Mouse (Mus musculus) neural tube, embryonic 13.5 days (tissue): ENCODE data around the gene Vpreb3. TPM values are rescaled to one million over a fixed set of nuclear protein-coding genes. Genes with fewer than 3 reads are reported as not detected.

Experiments
- ATAC-seq: fragments of 200-750 bp; cut with Nextera tagmentation; 2 replicates; pipeline ENCODE4 v1.8.0; 2017; ENCODE audit warnings: low read depth, mild to moderate bottlenecking, moderate TSS enrichment, moderate library complexity
- H3K27ac ChIP-seq: fragments of 300-500 bp; sonication (generic); replicated peaks from 2 replicates; pipeline ENCODE4 v1.5.1; 2015; ENCODE audit warnings: moderate library complexity, mild to moderate bottlenecking, inconsistent platforms
- H3K27me3 ChIP-seq: fragments of 300-500 bp; sonication (generic); 2 replicates; pipeline ENCODE4 v1.6.1; 2015; ENCODE audit warnings: mild to moderate bottlenecking, inconsistent platforms
- H3K36me3 ChIP-seq: fragments of 300-500 bp; sonication (generic); 2 replicates; pipeline ENCODE4 v1.6.1; 2015; ENCODE audit warnings: mild to moderate bottlenecking, inconsistent platforms
- H3K4me1 ChIP-seq: fragments of 300-500 bp; sonication (generic); replicated peaks from 2 replicates; pipeline ENCODE4 v1.6.1; 2015; ENCODE audit warnings: inconsistent platforms
- H3K4me2 ChIP-seq: fragments of 300-500 bp; sonication (generic); 2 replicates; pipeline ENCODE4 v1.6.1; 2015; ENCODE audit warnings: inconsistent platforms, mild to moderate bottlenecking, moderate library complexity
- H3K4me3 ChIP-seq: fragments of 300-500 bp; sonication (generic); 2 replicates; pipeline ENCODE4 v1.5.1; 2015; ENCODE audit warnings: mild to moderate bottlenecking, inconsistent platforms
- H3K9ac ChIP-seq: fragments of 300-500 bp; sonication (generic); 2 replicates; pipeline ENCODE4 v1.6.1; 2015; ENCODE audit warnings: moderate library complexity, mild to moderate bottlenecking, inconsistent platforms
- H3K9me3 ChIP-seq: fragments of 300-500 bp; sonication (generic); 2 replicates; pipeline ENCODE4 v1.6.1; 2016; ENCODE audit warnings: inconsistent platforms
- WGBS: fragments of 180-500 bp; shearing (Covaris S2); methylation state at CpG from one replicate; pipeline ENCODE4 v1.1.7; 2015; 5-methylcytosine and 5-hydroxymethylcytosine counted together
- polyA plus RNA-seq: library from polyadenylated mRNA; unstranded; fragments of >200 nt; fragmentation: Nextera tagmentation; extraction: Ambion mirVana; gene quantifications from 2 replicates; pipeline ENCODE4 v1.2.1, GENCODE M21; 2015

Vpreb3 gene
- polyA plus RNA-seq, 1 experiment from 2014 or later, result 1.2 TPM

GRCm38 (mm10) chr10:75934991-75935390 lies 7.9 kb upstream of the Vpreb3 start:
- no peak overlapping the region for H3K27ac ChIP-seq
- peak overlapping the region; percentile 58; the same call in 1 of the 2 replicates for H3K4me3 ChIP-seq
- no peaks in the 10 kb centered on the region for H3K9me3 ChIP-seq
- peak overlapping the region; percentile 83 for H3K4me2 ChIP-seq
- peak overlapping the region; percentile 74 for H3K9ac ChIP-seq
- peaks cover 38% of the 10 kb centered on the region for H3K27me3 ChIP-seq
- 92% methylated on average over 1 of the region's 1 CpGs for WGBS
- H3K36me3 ChIP-seq, result no peaks in the 10 kb centered on the region
- no peak for ATAC-seq
- H3K4me1 ChIP-seq, result peaks cover 50% of the 10 kb centered on the region

- H3K36me3 ChIP-seq, result no peaks in the 10 kb centered on the region
- peak within 1 kb of the TSS; percentile 83 for H3K4me2 ChIP-seq
- 2% methylated on average over 50 of the region's 51 CpGs for WGBS
- H3K9me3 ChIP-seq, result no peaks in the 10 kb centered on the region
- H3K4me3 ChIP-seq, result peak within 1 kb of the TSS; percentile 58
- peak; percentile 50 for ATAC-seq
- H3K4me1 ChIP-seq, result peaks cover 54% of the 10 kb centered on the region
- H3K27ac ChIP-seq, result peak within 1 kb of the TSS; percentile 66
- peaks cover 36% of the 10 kb centered on the region for H3K27me3 ChIP-seq
- H3K9ac ChIP-seq, result peak within 1 kb of the TSS; percentile 74
These were observed 6.9 kb upstream of the Vpreb3 start, which contains the start of gene Mmp11 for GRCm38 (mm10) chr10:75935680-75936541. Gene Mmp11 (minus strand): TSS chr10:75936496.

- Histone ChIP-seq H3K27me3 (peaks cover 26% of the 10 kb centered on the region), H3K9ac (no peak overlapping the region)
- WGBS, result 35% methylated on average over 18 of the region's 18 CpGs
These were observed 5.8 kb upstream of the Vpreb3 start for GRCm38 (mm10) chr10:75936909-75937667.

DNA sequence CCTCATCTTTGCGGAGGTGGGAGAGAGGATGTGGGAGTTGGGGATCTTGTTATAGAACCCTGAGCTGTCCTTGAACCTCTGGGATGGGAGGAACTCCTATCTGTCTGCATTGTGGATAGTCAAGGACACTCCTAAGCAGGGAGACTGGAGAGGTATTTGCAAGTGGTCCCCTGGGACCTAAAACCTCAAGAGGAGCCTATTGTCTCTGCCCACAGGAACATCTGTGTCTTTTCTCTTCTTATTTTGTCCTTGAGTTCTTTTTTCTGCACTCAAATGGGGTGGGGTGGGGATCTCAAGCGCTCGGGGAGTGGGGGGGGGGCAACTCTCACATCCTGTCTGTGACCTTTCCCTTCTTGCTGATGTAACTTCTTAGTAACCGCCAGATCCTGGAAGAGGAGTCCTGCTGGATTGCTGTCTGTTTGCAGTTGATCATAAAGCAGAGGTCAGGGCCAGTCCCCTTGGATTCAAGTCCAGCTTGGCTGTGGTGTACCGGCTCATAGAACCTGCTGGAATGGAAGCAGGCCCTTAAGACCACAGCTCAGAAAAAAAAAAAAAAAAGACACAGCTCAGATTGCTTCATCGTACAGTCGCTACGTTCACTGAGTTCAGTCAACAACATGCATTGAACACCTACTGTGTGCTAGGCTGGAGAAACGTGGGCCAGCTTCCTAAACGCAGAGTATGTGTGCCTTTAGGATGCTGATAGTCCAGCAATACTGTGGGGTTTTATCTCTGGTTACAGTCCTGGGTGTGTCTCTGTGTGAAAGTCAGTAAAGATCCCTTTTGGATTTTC lies 4.8 kb upstream of the Vpreb3 start:
- Histone ChIP-seq H3K36me3 (no peaks in the 10 kb centered on the region), H3K4me2 (no peak overlapping the region), H3K4me1 (peaks cover 47% of the 10 kb centered on the region), H3K4me3 (no peak overlapping the region), H3K9ac (no peak overlapping the region), H3K9me3 (no peaks in the 10 kb centered on the region), H3K27me3 (peaks cover 21% of the 10 kb centered on the region), H3K27ac (no peak overlapping the region)
- ATAC-seq, result no peak
- 53% methylated on average over 10 of the region's 10 CpGs for WGBS

More at GRCm38 (mm10) chr10:75936909-75937667, 5.8 kb upstream of the Vpreb3 start:
- no peaks in the 10 kb centered on the region for H3K9me3 ChIP-seq
- no peaks in the 10 kb centered on the region for H3K36me3 ChIP-seq
- no peak overlapping the region; the same call in 1 of the 2 replicates for H3K4me3 ChIP-seq
- H3K4me1 ChIP-seq, result peaks cover 45% of the 10 kb centered on the region
- H3K4me2 ChIP-seq, result peak overlapping the region; percentile 83
- H3K27ac ChIP-seq, result no peak overlapping the region
- ATAC-seq, result no peak

DNA sequence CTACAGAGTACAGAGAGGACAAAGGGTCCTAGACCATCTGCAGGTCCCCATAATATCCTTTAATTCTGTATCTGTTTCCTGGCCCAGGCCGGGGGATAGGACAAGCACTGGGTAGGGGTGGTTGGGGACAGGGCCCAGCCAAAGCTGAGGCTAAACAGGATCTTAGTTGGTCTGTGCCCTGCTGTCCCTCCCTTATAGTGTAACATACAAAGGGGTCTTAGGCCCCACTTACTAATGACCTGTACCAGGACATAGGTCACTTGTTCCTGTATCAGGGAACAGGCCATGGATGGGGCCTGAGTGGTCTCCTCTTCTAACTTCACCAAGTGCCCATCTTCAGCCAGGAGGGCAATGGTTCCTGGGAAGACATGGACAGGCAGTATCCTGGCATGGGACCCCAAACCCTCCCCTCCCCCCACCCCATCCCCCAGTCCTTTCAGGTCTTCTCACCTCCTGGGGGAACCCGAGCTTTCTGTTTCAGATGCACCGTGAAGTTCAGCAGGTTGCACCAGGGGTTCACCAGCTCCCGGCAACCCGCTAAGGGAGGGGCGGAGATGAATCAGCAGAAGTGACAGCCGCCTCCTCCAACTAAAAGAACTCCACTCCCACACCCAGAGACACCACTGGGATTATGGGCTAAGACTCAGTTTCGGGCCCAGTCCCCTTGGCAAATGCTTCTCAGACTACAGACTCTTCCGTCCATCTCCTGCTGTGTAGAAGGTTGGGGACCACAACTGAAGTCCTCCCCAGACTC lies 3.2 kb upstream of the Vpreb3 start:
- Histone ChIP-seq H3K4me3 (no peak overlapping the region), H3K9me3 (no peaks in the 10 kb centered on the region), H3K4me1 (peaks cover 57% of the 10 kb centered on the region), H3K4me2 (no peak overlapping the region), H3K27ac (no peak overlapping the region), H3K9ac (no peak overlapping the region), H3K36me3 (no peaks in the 10 kb centered on the region), H3K27me3 (peaks cover 17% of the 10 kb centered on the region)
- WGBS, result 38% methylated on average over 9 of the region's 9 CpGs
- no peak for ATAC-seq

DNA sequence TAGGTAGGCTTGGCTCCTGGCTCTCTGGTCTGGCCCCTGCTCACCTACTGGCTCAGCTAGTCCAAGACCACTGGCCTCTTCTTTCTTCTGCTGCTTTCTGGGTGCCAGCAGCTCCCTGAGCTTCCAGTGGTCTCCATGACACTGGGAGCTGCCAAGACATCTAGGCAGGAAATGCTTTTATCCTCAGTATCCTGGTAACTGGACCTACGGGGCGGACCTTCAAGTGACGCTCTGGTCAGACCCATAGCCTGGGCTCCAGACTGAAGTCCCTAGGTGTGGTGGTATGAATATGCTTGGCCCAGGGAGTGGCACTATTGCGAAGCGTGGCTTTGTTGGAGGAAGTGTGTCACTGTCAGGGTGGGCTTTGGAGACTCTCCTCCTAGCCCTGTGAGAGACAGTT lies 2.3 kb upstream of the Vpreb3 start, which contains the start of gene Gm867:
Gene Gm867 (minus strand): TSS at position 153 of the 400 bp plus-strand sequence.
- Histone ChIP-seq H3K27ac (0 out of 2 replicates have a peak within 1 kb of the TSS, but pooled peaks have one; percentile 1), H3K9me3 (no peaks in the 10 kb centered on the region), H3K9ac (no peak within 1 kb of the TSS), H3K4me1 (peaks cover 50% of the 10 kb centered on the region), H3K27me3 (peaks cover 14% of the 10 kb centered on the region), H3K36me3 (no peaks in the 10 kb centered on the region), H3K4me2 (no peak within 1 kb of the TSS), H3K4me3 (no peak within 1 kb of the TSS)
- WGBS, result 91% methylated on average over 5 of the region's 5 CpGs
- no peak for ATAC-seq

DNA sequence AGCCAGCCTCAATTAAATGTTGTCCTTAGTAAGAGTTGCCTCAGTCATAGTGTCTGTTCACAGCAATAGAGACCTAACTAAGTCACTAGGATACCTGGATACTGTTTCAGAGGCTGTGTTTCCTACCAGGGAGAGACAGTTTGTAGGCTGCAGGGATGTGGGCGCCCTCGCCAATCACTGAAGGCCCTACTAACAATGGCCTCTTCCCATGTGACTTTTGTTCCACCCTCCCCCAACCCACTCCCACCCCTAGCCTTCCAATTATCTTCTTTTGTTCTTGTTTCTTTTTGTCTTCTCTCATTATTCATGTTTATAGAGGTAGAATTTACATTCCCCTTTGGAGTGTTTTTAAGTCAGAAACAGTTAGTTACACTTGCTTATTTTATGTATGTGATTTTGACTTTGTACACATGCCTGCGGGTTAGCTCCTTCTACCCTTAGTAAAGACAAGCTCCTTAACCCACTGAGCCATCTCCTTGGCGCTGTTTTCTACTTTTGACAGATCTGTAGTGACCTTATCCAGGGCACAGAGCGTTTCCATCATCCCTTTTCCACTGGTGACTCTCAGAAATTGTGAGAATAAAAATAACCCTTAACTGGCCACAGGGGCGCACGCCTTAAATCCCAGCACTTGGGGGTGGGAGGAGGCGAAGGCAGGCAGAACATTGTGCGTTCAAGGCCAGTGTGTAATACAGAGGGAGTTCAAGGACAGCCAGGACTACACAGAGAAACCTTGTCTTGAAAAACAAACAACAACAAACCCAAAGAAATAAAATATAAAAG lies 1.6 kb upstream of the Vpreb3 start:
- Histone ChIP-seq H3K27me3 (peaks cover 12% of the 10 kb centered on the region), H3K4me3 (no peak overlapping the region), H3K4me1 (peaks cover 42% of the 10 kb centered on the region), H3K36me3 (no peaks in the 10 kb centered on the region), H3K4me2 (no peak overlapping the region), H3K9me3 (no peaks in the 10 kb centered on the region), H3K9ac (no peak overlapping the region), H3K27ac (0 out of 2 replicates have a peak overlapping the region, but pooled peaks have one; percentile 1)
- ATAC-seq, result no peak
- 62% methylated on average over 9 of the region's 9 CpGs for WGBS

GRCm38 (mm10) chr10:75944066-75944772 lies 1.4 kb downstream of the Vpreb3 start:
- 0 out of 2 replicates have a peak overlapping the region, but pooled peaks have one; percentile 14 for H3K4me2 ChIP-seq

GRCm38 (mm10) chr10:75945213-75945612 lies 2.4 kb downstream of the Vpreb3 start:
- Histone ChIP-seq H3K4me3 (no peak overlapping the region), H3K27ac (no peak overlapping the region), H3K4me2 (no peak overlapping the region), H3K4me1 (peaks cover 31% of the 10 kb centered on the region), H3K36me3 (no peaks in the 10 kb centered on the region), H3K9ac (no peak overlapping the region), H3K27me3 (peaks cover 23% of the 10 kb centered on the region), H3K9me3 (no peaks in the 10 kb centered on the region)
- no peak for ATAC-seq
- WGBS, result 92% methylated on average over 7 of the region's 7 CpGs

More at GRCm38 (mm10) chr10:75944066-75944772, 1.4 kb downstream of the Vpreb3 start:
- H3K4me1 ChIP-seq, result peaks cover 30% of the 10 kb centered on the region
- H3K4me3 ChIP-seq, result no peak overlapping the region
- H3K27me3 ChIP-seq, result peaks cover 14% of the 10 kb centered on the region; the same call in 1 of the 2 replicates
- H3K36me3 ChIP-seq, result no peaks in the 10 kb centered on the region
- H3K9ac ChIP-seq, result no peak overlapping the region
- 10% methylated on average over 11 of the region's 11 CpGs for WGBS
- H3K9me3 ChIP-seq, result no peaks in the 10 kb centered on the region
- peak; percentile 64 for ATAC-seq
- H3K27ac ChIP-seq, result peak overlapping the region; percentile 71

DNA sequence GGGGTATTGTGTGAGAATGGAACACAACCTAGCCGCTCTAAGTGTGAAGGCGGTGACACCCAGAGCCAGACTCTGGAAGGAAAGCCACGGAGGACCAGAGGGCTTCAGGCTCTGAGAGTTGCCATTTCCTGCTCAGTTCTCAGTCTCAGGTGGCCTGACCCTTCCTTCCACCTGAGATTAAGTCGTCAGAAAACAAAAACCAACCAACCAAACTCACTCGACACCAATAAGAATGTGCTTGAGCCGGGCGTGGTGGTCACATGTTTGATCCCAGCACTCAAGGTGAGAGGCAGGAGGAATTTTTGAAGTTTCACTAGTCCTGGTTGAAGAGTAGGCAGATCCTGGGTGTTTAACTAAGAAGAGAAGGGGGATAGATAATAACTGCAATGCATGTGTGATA lies 3.0 kb downstream of the Vpreb3 start:
- H3K27me3 ChIP-seq, result peaks cover 25% of the 10 kb centered on the region
- WGBS, result 88% methylated on average over 7 of the region's 7 CpGs
- H3K9me3 ChIP-seq, result no peaks in the 10 kb centered on the region
- no peak overlapping the region for H3K4me2 ChIP-seq
- no peak overlapping the region for H3K27ac ChIP-seq
- no peak overlapping the region for H3K9ac ChIP-seq
- no peak for ATAC-seq
- peaks cover 31% of the 10 kb centered on the region for H3K4me1 ChIP-seq
- H3K4me3 ChIP-seq, result no peak overlapping the region
- H3K36me3 ChIP-seq, result no peaks in the 10 kb centered on the region
